Mouse (Mus musculus) G1E (cell line): Measurements from ENCODE around the gene Desi1.

ENCODE experiments used
- CTCF ChIP-seq: IDR thresholded peaks from 2 replicates; pipeline ENCODE4 v1.5.1; 2012; ENCODE audit warnings: low read depth, low read length, inconsistent platforms, mixed read lengths
- GATA1 ChIP-seq: IDR thresholded peaks from 2 replicates; pipeline ENCODE4 v1.6.1; 2012; ENCODE audit warnings: borderline replicate concordance, low read length, inconsistent platforms, mixed read lengths
- TAL1 ChIP-seq: conservative IDR thresholded peaks from 2 replicates; pipeline ENCODE4 v1.6.1; 2012; ENCODE audit warnings: low read depth, low read length, inconsistent platforms, mixed read lengths

DNA sequence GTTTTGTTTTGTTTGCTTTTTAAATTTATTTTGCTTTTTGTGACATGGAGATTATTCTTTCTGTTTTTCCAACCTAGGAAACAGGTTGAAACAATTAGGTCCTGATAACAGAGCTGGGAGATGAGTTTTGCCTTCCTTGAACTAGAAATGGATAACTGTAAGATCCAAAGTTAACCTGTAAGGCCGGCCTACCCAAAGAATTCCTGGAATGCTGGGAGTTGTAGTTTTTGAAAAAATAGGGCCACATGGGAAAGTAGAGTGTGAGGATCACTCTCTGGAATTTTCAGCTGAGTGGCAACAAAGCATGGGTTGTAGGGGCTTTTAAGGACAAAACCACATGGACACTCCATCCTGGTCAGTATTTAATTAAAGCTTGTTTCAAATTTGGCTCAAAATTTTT is 51.5 kb downstream of the Desi1 start:
- no peak for TF ChIP-seq TAL1
- no peak for TF ChIP-seq CTCF
- TF ChIP-seq GATA1: no peak
